Comparison of ENCODE assay signal across 16 mouse cellular contexts in the genomic region with DNA sequence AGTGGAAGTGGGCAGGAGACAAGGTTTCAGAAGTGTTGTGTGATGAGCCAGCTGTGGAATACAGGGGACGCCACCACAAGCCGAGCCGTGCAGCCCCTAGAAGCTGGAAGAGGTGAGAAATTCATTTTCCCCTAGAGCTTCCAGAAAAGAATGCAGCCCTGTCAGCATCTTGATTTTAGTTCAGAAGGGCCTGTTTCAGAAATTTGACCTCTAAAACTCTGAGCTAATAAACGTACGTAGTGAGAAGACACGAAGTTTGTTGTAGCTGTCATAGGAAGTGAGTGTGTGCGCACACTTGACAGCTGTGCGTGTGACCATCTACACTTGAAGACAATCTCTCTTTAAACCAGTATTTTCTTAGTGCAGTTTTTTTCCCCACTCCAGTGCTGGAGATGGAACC.
"Had no signal": no experiment of that assay in that cellular context is flagged by ENCODE, and none has a peak within 500 bp of the region (broad histone marks: within the 10 kb centered on the region; RNA-seq: fewer than 3 reads in every experiment).

No protein-coding gene starts in this region.

- H3K9me3 ChIP-seq: kidney, embryonic 15.5 days; liver, embryonic 12.5 days; liver, embryonic 15.5 days had no signal

- H3K4me2 ChIP-seq: kidney, embryonic 15.5 days; liver, embryonic 12.5 days; liver, embryonic 15.5 days; midbrain, embryonic 11.5 days had no signal

- ATAC-seq: inflammation-experienced regulatory T-cells, adult 6 months; intestine, embryonic 16.5 days; liver, embryonic 12.5 days had no signal

- H3K4me3 ChIP-seq: kidney, embryonic 15.5 days; liver, embryonic 12.5 days; liver, embryonic 15.5 days had no signal

- H3K4me1 ChIP-seq: liver, embryonic 12.5 days had no signal

- DNase-seq: kidney, postnatal 10 days; kidney, postnatal 36 days; left cerebral cortex, postnatal 4 days; liver; midbrain, embryonic 14.5 days; thymus, adult 2 months; thymus, postnatal 14 days; thymus, postnatal 4 days had no signal

- H3K27me3 ChIP-seq: kidney, embryonic 15.5 days; liver, embryonic 12.5 days; liver, embryonic 15.5 days had no signal

- H3K36me3 ChIP-seq: kidney, embryonic 15.5 days; liver, embryonic 12.5 days; liver, embryonic 15.5 days had no signal

- H3K27ac ChIP-seq: hindbrain, postnatal 0 days; kidney, embryonic 15.5 days; liver, embryonic 12.5 days; liver, embryonic 15.5 days; stomach, postnatal 0 days had no signal

- H3K9ac ChIP-seq: kidney, embryonic 15.5 days; liver, embryonic 12.5 days; liver, embryonic 15.5 days had no signal
